Mouse (Mus musculus) R1 (cell line): Measurements from ENCODE around the gene Nin.

Experiments used
- DNase-seq: peaks from one replicate; pipeline ENCODE4 v3.0.0-alpha.2; 2018; ENCODE audit warnings: low read depth, low spot score

The Nin gene

GRCm38 (mm10) chr12:70119552-70119951, 6.0 kb upstream of the Nin start:
- DNase-seq, result no peak

- no peak for DNase-seq
These were observed 5.3 kb upstream of the Nin start for GRCm38 (mm10) chr12:70118721-70119345.

- DNase-seq, result no peak
These were observed 3.6 kb upstream of the Nin start for GRCm38 (mm10) chr12:70117146-70117545.

- no peak for DNase-seq
These were observed 1.5 kb downstream of the Nin start for GRCm38 (mm10) chr12:70112090-70112383.

GRCm38 (mm10) chr12:70111367-70112089, 2.0 kb downstream of the Nin start:
- DNase-seq, result peak; percentile 71

- DNase-seq, result no peak
These were observed 2.5 kb downstream of the Nin start for GRCm38 (mm10) chr12:70111117-70111366.

- DNase-seq, result no peak
These were observed 3.0 kb downstream of the Nin start for GRCm38 (mm10) chr12:70110375-70111116.

- no peak for DNase-seq
These were observed 3.6 kb downstream of the Nin start for GRCm38 (mm10) chr12:70109921-70110320.

- DNase-seq, result no peak
These were observed 5.4 kb downstream of the Nin start for GRCm38 (mm10) chr12:70108104-70108503.

GRCm38 (mm10) chr12:70106508-70106907, 7.0 kb downstream of the Nin start:
- no peak for DNase-seq

- no peak for DNase-seq
These were observed 7.6 kb downstream of the Nin start for GRCm38 (mm10) chr12:70105885-70106284.

- DNase-seq, result no peak
These were observed 8.6 kb downstream of the Nin start for GRCm38 (mm10) chr12:70104776-70105420.

- DNase-seq, result no peak
These were observed 9.3 kb downstream of the Nin start for GRCm38 (mm10) chr12:70104199-70104598.

GRCm38 (mm10) chr12:70103257-70103656, 10.3 kb downstream of the Nin start:
- DNase-seq, result peak; percentile 41

- DNase-seq, result no peak
These were observed 11.1 kb downstream of the Nin start for GRCm38 (mm10) chr12:70102426-70102825.

GRCm38 (mm10) chr12:70101823-70102222, 11.7 kb downstream of the Nin start:
- DNase-seq, result no peak

- no peak for DNase-seq
These were observed 15.6 kb downstream of the Nin start for GRCm38 (mm10) chr12:70097901-70098300.

- no peak for DNase-seq
These were observed 16.2 kb downstream of the Nin start for GRCm38 (mm10) chr12:70097316-70097715.

GRCm38 (mm10) chr12:70093266-70093893, 20.1 kb downstream of the Nin start:
- no peak for DNase-seq

- DNase-seq, result no peak
These were observed 25.2 kb downstream of the Nin start for GRCm38 (mm10) chr12:70088297-70088696.

GRCm38 (mm10) chr12:70085351-70085750, 28.2 kb downstream of the Nin start:
- DNase-seq, result no peak

- no peak for DNase-seq
These were observed 29.3 kb downstream of the Nin start for GRCm38 (mm10) chr12:70084198-70084597.
